In the genomic region with DNA sequence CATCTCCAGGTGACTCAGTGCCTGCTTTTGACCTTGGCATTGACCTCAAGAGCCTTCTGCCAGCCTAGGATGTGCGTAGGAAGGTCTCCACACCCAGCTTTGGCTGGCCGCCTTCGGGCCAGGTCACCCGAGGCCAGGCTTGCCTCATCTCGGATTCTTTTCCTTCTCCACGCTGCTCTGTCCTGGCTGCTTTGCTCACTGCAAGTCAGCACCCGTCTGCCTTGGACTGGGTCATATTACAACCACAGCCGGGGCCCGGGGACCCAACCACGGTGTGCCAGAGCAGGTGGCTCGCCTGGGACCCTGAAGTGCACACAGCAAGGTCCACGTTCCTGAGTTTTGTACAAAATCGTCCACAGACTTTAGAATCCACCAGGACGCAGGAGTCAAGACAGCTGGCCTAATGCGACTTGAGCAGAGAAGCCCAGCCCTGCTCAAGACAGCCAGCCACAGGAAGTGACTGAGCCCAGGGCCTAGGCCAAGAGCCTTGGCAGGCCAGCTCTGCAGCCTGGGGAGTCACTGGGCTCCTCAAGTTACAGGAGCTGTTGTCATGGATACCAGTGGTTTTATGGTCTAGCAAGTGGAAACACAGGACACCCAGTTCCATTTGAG, we compare ENCODE assay signal across 8 mouse cellular contexts.
DNase-seq lines count a peak whose midpoint lies in the region; ATAC-seq lines count a peak whose summit lies in the region.

No protein-coding gene starts in this region.

- peaks cover 26% of the 10 kb centered on the region for H3K4me1 ChIP-seq in embryonic facial prominence, embryonic 14.5 days (ENCODE audit: control insufficient read depth, insufficient read depth, low read length)
- H3K4me1 ChIP-seq in limb, embryonic 10.5 days: peaks cover 41% of the 10 kb centered on the region

- H3K27ac ChIP-seq in embryonic facial prominence, embryonic 14.5 days (replicated peaks; ENCODE audit: low read depth, low read length): peak overlapping the region; percentile 85
- H3K27ac ChIP-seq in limb, embryonic 10.5 days: peak overlapping the region; percentile 89

- WGBS in embryonic facial prominence, embryonic 14.5 days: 13% methylated on average over 15 of the region's 15 CpGs
- 10% methylated on average over 15 of the region's 15 CpGs for WGBS in limb, embryonic 10.5 days

- H3K4me3 ChIP-seq in embryonic facial prominence, embryonic 14.5 days (ENCODE audit: low read depth, low read length): no peak overlapping the region
- peak overlapping the region; percentile 29 for H3K4me3 ChIP-seq in limb, embryonic 10.5 days

- no peaks in the 10 kb centered on the region for H3K9me3 ChIP-seq in embryonic facial prominence, embryonic 14.5 days (ENCODE audit: control insufficient read depth, low read length)
- H3K9me3 ChIP-seq in limb, embryonic 10.5 days (replicated peaks): no peaks in the 10 kb centered on the region

- intact Hi-C loops in heart, postnatal 25 days (cut with DNase I): no loop called here

- DNase-seq in 3T3-L1 (ENCODE audit: low read depth, low spot score) (peak; percentile 98), MN1 (ENCODE audit: low spot score) (no peak)
- peak; percentile 90 for DNase-seq in adrenal gland, adult 2 months
- peak; percentile 96 for DNase-seq in embryonic facial prominence, embryonic 14.5 days (ENCODE audit: low spot score)
- peak; percentile 86 for DNase-seq in heart, postnatal 25 days (ENCODE audit: low spot score)
- peak; percentile 81 for DNase-seq in limb, embryonic 10.5 days (ENCODE audit: low spot score)
- DNase-seq in ovary, postnatal 36 days (ENCODE audit: low spot score): peak; percentile 60
- no peak for DNase-seq in right cerebral cortex, adult 2 months (ENCODE audit: low spot score in 2 of 2)

- H3K27me3 ChIP-seq in embryonic facial prominence, embryonic 14.5 days (replicated peaks; ENCODE audit: control insufficient read depth, insufficient read depth, low read length): no peaks in the 10 kb centered on the region
- peaks cover 75% of the 10 kb centered on the region for H3K27me3 ChIP-seq in limb, embryonic 10.5 days (ENCODE audit: low read depth, poor library complexity, severe bottlenecking)

- H3K4me2 ChIP-seq in embryonic facial prominence, embryonic 14.5 days (ENCODE audit: low read depth, low read length): peak overlapping the region; percentile 16; the same call in 1 of the 2 replicates

- peak overlapping the region; percentile 44 for H3K9ac ChIP-seq in embryonic facial prominence, embryonic 14.5 days (ENCODE audit: low read depth, low read length)

- H3K36me3 ChIP-seq in embryonic facial prominence, embryonic 14.5 days (ENCODE audit: control insufficient read depth, insufficient read depth, low read length): no peaks in the 10 kb centered on the region
- no peaks in the 10 kb centered on the region for H3K36me3 ChIP-seq in limb, embryonic 10.5 days

- ATAC-seq in embryonic facial prominence, embryonic 14.5 days (ENCODE audit: low read depth): peak; percentile 90

Comparison
In these comparisons a context has a peak if more than half of its experiments do, and no peak if none do; other contexts are left out.
1. DNase-seq: peak in 3T3-L1 (single experiment), adrenal gland, adult 2 months (single experiment), embryonic facial prominence, embryonic 14.5 days (single experiment), heart, postnatal 25 days (single experiment), limb, embryonic 10.5 days (single experiment) and ovary, postnatal 36 days (single experiment); none in MN1 (single experiment) and right cerebral cortex, adult 2 months (0 of 2).